Mouse (Mus musculus) myocyte (in vitro differentiated cells): Measurements from ENCODE around the gene Tbxas1. TPM values are rescaled to one million over a fixed set of nuclear protein-coding genes. Genes with fewer than 3 reads are reported as not detected.

Experiments
- H3K27me3 ChIP-seq: one replicate; pipeline ENCODE4 v1.6.1; 2011; ENCODE audit not compliant: control insufficient read depth, insufficient read depth, insufficient read length
- H3K36me3 ChIP-seq: one replicate; pipeline ENCODE4 v1.6.1; 2011; ENCODE audit not compliant: control insufficient read depth, insufficient read depth
- H3K4me2 ChIP-seq: one replicate; pipeline ENCODE4 v1.6.1; 2011; ENCODE audit warnings: low read depth, control low read depth
- H3K4me3 ChIP-seq: one replicate; pipeline ENCODE4 v1.5.1; 2011; ENCODE audit warnings: mild to moderate bottlenecking, control low read depth, moderate library complexity
- H3K79me2 ChIP-seq: one replicate; pipeline ENCODE4 v1.6.1; 2011; ENCODE audit not compliant: control insufficient read depth, insufficient read depth
- H3ac ChIP-seq: one replicate; pipeline ENCODE4 v1.6.1; 2011; ENCODE audit not compliant: control insufficient read depth, insufficient read length
- CEBPB ChIP-seq: IDR thresholded peaks from 2 replicates; pipeline ENCODE4 v1.6.1; 2011; ENCODE audit warnings: mild to moderate bottlenecking, moderate library complexity; ENCODE audit not compliant: poor library complexity, insufficient read depth, severe bottlenecking
- E2F4 ChIP-seq: IDR thresholded peaks from one replicate; pipeline ENCODE4 v1.6.1; 2011; ENCODE audit warnings: mild to moderate bottlenecking, control low read depth, moderate library complexity; ENCODE audit not compliant: insufficient read depth
- MAX ChIP-seq: IDR thresholded peaks from one replicate; pipeline ENCODE4 v1.6.1; 2011; ENCODE audit warnings: low read depth, mild to moderate bottlenecking, control low read depth
- MYOD1 ChIP-seq, 3 experiments: IDR thresholded peaks; one replicate each; pipeline ENCODE4 v1.6.1; 2011; ENCODE audit warnings: control low read depth in 2 of 3, low read depth in 2 of 3, mild to moderate bottlenecking in 2 of 3, moderate library complexity in 1 of 3; ENCODE audit not compliant: insufficient read length in 2 of 3, control insufficient read depth in 1 of 3
- MYOG ChIP-seq, 3 experiments: IDR thresholded peaks; one replicate each; pipeline ENCODE4 v1.6.1; 2011; ENCODE audit warnings: control low read depth in 2 of 3, low read depth in 2 of 3, mild to moderate bottlenecking in 2 of 3; ENCODE audit not compliant: insufficient read length in 2 of 3, control insufficient read depth in 1 of 3, insufficient read depth in 1 of 3
- POLR2A ChIP-seq: IDR thresholded peaks from one replicate; pipeline ENCODE4 v1.6.1; 2011; ENCODE audit warnings: low read depth, mild to moderate bottlenecking, control low read depth, moderate library complexity; ENCODE audit not compliant: insufficient read length
- POLR2AphosphoS2 ChIP-seq: IDR thresholded peaks from one replicate; pipeline ENCODE4 v1.6.1; 2011; ENCODE audit warnings: low read depth, control low read depth; ENCODE audit not compliant: insufficient read length
- REST ChIP-seq: IDR thresholded peaks from one replicate; pipeline ENCODE4 v1.6.1; 2011; ENCODE audit warnings: mild to moderate bottlenecking, control low read depth, moderate library complexity; ENCODE audit not compliant: insufficient read depth, insufficient read length
- SRF ChIP-seq: IDR thresholded peaks from one replicate; pipeline ENCODE4 v1.6.1; 2011; ENCODE audit warnings: low read depth; ENCODE audit not compliant: control insufficient read depth, insufficient read length
- TCF12 ChIP-seq: IDR thresholded peaks from one replicate; pipeline ENCODE4 v1.6.1; 2011; ENCODE audit warnings: mild to moderate bottlenecking, control low read depth; ENCODE audit not compliant: poor library complexity, insufficient read depth, severe bottlenecking
- TCF3 ChIP-seq: IDR thresholded peaks from one replicate; pipeline ENCODE4 v1.6.1; 2011; ENCODE audit warnings: low read depth, control low read depth; ENCODE audit not compliant: insufficient read length
- USF1 ChIP-seq: IDR thresholded peaks from one replicate; pipeline ENCODE4 v1.6.1; 2011; ENCODE audit warnings: low read depth, mild to moderate bottlenecking, control low read depth, moderate library complexity
- polyA plus RNA-seq: library from polyadenylated mRNA; unstranded; fragments of >200 nt; fragmentation: generic; extraction: Trizol; gene quantifications from one replicate; pipeline ENCODE4 v1.2.1, GENCODE M21; 2012; ENCODE audit warnings: missing spikeins

The Tbxas1 gene
- polyA plus RNA-seq, 1 experiment = not detected

DNA sequence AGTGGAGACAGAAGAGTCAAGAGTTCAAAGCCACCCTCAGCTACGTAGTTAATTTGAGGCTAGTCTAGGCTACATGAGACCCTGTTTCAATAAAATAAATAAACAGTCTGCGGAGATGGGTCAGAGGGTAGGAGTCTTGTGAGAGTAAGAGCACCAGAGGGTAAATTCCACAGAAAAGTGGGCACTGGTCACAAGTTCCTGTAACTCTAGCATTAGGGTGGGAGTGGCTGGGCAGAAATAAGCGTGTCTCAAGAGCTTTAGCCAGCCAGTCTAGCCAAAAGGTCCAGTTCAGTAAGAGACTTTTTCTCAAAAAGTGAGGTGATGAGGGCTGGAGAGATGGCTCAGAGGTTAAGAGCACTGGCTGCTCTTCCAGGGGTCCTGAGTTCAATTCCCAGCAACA lies 18.4 kb downstream of the Tbxas1 start:
- H3K4me2 ChIP-seq = no peak overlapping the region
- TF ChIP-seq MYOG (IDR thresholded peaks at IDR 0.05; ENCODE audit: control insufficient read depth in 1 of 3, insufficient read depth in 1 of 3, insufficient read length in 2 of 3, low read depth in 2 of 3) (no peak), USF1 (no peak), E2F4 (no peak), POLR2A (no peak), REST (no peak), TCF12 (no peak), SRF (no peak)
- no peak overlapping the region for H3ac ChIP-seq
- no peak overlapping the region for H3K4me3 ChIP-seq
- no peaks in the 10 kb centered on the region for H3K27me3 ChIP-seq
- no peaks in the 10 kb centered on the region for H3K36me3 ChIP-seq
- no peaks in the 10 kb centered on the region for H3K79me2 ChIP-seq

- no peak for TF ChIP-seq E2F4
- TF ChIP-seq MYOD1 (IDR thresholded peaks at IDR 0.05; ENCODE audit: control insufficient read depth in 1 of 3, insufficient read length in 2 of 3, low read depth in 2 of 3) = no peak
- no peak for TF ChIP-seq POLR2A
- TF ChIP-seq REST = no peak
- no peak for TF ChIP-seq MAX
- no peak for TF ChIP-seq TCF12
- TF ChIP-seq SRF = no peak
- no peak for TF ChIP-seq MYOG (IDR thresholded peaks at IDR 0.05; ENCODE audit: control insufficient read depth in 1 of 3, insufficient read depth in 1 of 3, insufficient read length in 2 of 3, low read depth in 2 of 3)
- no peak for TF ChIP-seq POLR2AphosphoS2
- TF ChIP-seq TCF3 = no peak
- TF ChIP-seq USF1 = no peak
- H3K4me2 ChIP-seq = no peak overlapping the region
These were observed 24.9 kb downstream of the Tbxas1 start for GRCm38 (mm10) chr6:38900073-38900472.

DNA sequence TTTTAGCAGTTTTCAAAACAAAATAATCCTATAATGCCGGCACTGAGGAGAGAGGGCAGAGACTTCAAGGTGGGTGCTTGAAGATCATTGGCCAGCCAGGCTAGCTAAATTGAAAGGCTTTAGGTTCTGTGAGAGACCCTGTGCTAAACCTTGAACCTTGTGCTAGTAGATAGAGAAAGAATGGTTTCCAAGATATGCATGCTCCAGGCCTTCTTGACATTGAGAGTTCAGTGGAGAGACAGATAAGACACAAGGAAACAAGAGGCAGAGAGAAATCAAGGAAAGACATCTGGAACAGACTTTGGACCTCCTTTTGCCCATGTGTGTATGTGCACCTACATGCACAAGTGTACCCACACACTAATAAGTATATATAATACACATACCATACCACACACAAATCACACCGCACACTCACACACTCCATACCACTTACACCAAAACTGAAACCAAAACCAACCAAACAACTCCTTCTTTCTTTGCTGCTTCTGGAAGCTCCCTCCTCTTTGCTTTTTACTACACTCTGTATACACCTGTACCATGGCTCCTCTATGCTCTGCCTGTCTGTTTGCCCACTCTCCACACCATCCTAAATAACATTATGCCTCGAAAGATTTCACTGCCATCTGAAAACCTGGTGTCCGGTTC lies 25.4 kb downstream of the Tbxas1 start:
- no peak for TF ChIP-seq MYOD1 (IDR thresholded peaks at IDR 0.05; ENCODE audit: control insufficient read depth in 1 of 3, insufficient read length in 2 of 3, low read depth in 2 of 3)
- TF ChIP-seq E2F4 = no peak
- TF ChIP-seq CEBPB = no peak
- no peak for TF ChIP-seq REST
- no peak for TF ChIP-seq TCF3
- no peak for TF ChIP-seq TCF12
- TF ChIP-seq SRF = no peak
- H3ac ChIP-seq = no peak overlapping the region
- no peaks in the 10 kb centered on the region for H3K36me3 ChIP-seq
- no peak overlapping the region for H3K4me3 ChIP-seq
- no peaks in the 10 kb centered on the region for H3K27me3 ChIP-seq
- H3K79me2 ChIP-seq = no peaks in the 10 kb centered on the region
- peak overlapping the region; percentile 57 for H3K4me2 ChIP-seq

More at GRCm38 (mm10) chr6:38900073-38900472, 24.9 kb downstream of the Tbxas1 start:
- Histone ChIP-seq H3ac (no peak overlapping the region), H3K27me3 (no peaks in the 10 kb centered on the region), H3K4me3 (no peak overlapping the region), H3K36me3 (no peaks in the 10 kb centered on the region), H3K79me2 (no peaks in the 10 kb centered on the region)

DNA sequence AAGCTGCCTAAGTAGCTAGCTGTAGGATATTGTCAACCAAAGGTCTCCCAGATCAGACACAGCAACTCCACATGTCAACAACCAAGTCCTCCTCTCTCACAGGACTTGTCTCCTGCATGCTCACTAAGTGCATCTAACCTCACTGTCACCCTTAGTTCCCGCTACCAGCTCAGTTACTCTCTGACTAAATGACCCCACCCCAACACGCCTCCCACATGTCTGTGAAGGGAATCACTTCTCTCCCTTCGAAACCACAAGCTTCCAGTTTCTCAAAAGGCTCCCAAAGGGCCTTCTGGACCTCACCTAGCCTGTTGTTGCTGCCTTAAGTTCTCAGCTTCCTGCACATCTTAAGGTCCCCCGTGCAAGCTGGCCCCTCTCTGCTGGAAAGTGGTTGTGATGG lies 25.9 kb downstream of the Tbxas1 start:
- Histone ChIP-seq H3K4me3 (no peak overlapping the region), H3K27me3 (no peaks in the 10 kb centered on the region), H3K79me2 (no peaks in the 10 kb centered on the region), H3ac (no peak overlapping the region), H3K36me3 (no peaks in the 10 kb centered on the region), H3K4me2 (peak overlapping the region; percentile 57)
- TF ChIP-seq SRF = no peak
- no peak for TF ChIP-seq USF1
- TF ChIP-seq POLR2A = no peak
- TF ChIP-seq CEBPB = no peak
- TF ChIP-seq POLR2AphosphoS2 = no peak
- TF ChIP-seq E2F4 = no peak
- no peak for TF ChIP-seq MYOG (IDR thresholded peaks at IDR 0.05; ENCODE audit: control insufficient read depth in 1 of 3, insufficient read depth in 1 of 3, insufficient read length in 2 of 3, low read depth in 2 of 3)
- no peak for TF ChIP-seq TCF3
- TF ChIP-seq MYOD1 (IDR thresholded peaks at IDR 0.05; ENCODE audit: control insufficient read depth in 1 of 3, insufficient read length in 2 of 3, low read depth in 2 of 3) = no peak
- TF ChIP-seq REST = no peak
- TF ChIP-seq MAX = no peak
- no peak for TF ChIP-seq TCF12

DNA sequence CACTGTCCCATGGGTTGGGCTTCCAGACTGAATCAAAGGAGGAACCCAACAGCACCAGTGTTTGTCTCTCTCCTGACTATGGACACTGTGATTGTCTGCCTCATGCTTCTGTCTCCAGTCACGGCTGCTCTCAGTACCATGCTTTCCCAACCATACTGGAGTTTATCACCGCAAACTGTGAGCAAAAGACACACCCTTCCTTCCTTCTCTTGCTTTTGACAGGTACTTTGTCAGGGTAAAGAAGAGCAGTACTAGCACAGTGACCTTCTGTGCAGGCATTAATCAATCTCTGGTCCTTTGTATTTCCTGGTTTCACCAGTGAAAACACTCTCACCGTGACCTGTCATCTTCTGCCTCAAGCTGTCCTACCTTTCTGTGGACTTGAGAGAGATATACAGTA lies 26.4 kb downstream of the Tbxas1 start:
- Histone ChIP-seq H3K4me2 (peak overlapping the region; percentile 57), H3K27me3 (no peaks in the 10 kb centered on the region), H3ac (no peak overlapping the region), H3K4me3 (no peak overlapping the region), H3K36me3 (no peaks in the 10 kb centered on the region), H3K79me2 (no peaks in the 10 kb centered on the region)
- TF ChIP-seq MYOG (IDR thresholded peaks at IDR 0.05; ENCODE audit: control insufficient read depth in 1 of 3, insufficient read depth in 1 of 3, insufficient read length in 2 of 3, low read depth in 2 of 3) (no peak), POLR2AphosphoS2 (no peak), MYOD1 (IDR thresholded peaks at IDR 0.05; ENCODE audit: control insufficient read depth in 1 of 3, insufficient read length in 2 of 3, low read depth in 2 of 3) (no peak), E2F4 (no peak), TCF3 (no peak), CEBPB (no peak), TCF12 (no peak), USF1 (no peak), MAX (no peak), POLR2A (no peak)
